Mouse (Mus musculus): ENCODE data around the gene Mdga1.

Gene Mdga1

DNA sequence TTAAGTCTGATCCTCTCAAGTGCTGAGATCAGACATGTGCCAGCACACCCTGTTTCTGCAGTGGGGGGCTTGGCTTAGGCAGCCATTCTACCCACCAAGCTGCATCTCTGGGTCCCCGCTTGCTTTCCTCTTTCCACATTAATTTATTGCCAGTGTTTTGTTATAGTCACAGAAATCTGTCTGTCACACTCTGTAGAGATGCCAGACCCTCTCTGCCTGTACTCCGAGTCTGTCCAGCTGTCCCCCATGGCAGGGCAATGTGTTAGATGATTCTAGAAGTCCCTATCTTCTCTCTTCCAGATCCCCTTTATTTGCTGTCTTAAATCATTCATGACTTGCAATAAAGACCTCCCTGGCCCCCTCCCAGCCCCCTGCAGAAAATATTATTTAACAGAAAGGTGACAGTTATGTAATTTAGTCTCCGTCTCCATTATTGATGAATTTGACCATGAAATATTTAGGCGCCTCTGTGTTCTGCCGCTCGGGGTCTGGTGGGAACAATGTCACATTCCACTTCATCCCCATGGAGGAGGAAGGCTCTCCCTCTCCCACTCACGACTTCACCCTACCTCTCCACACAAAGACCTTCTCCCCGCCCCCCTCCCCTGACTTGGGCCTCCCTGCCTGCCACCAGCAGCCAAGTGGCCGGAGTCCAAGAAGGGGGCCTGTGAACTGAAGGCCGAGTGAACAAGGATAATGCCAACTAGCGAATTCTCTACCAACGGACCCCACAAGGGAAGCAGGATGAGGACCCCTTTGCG is 50.9 kb downstream of the Mdga1 start:
- DNase-seq = peak; percentile 42

DNA sequence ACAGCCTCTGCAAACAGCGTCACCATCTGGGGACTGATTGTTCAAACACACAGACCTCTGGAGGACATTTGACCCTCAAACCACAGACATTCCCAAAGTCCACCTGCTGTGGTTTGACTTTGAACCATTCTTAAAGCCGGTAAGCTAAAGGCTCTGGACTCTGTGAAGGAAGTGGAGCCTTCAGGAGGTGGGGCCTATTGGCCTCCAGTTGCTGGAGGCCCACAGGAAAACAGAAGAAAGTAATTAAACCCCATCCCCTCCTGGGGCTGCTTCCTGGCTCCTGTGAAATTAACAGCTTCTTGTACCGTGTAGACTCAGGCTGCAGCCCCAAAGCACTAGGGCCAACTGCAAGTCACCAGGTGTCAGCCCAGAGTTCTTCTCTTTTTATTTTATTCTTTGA is 52.9 kb downstream of the Mdga1 start:
- no peak for DNase-seq

DNA sequence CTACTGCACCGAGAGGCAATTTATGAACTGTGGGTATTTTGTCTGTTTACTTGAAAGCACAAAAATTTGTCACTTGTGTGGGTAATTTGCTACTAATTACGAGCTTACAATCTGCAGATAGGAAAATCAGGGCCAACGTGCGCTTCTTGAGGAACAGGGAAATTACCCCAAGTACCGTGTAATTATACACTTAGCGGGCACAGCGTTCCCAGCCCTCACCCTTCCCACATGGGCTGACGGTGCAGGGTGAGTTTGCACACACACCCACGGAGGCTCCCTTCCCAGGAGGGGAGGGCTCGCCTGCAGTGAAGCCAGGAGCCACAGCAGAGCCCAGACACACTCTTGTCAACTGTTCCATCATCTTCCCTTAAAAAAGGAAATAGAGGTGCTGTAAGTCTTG is 54.1 kb downstream of the Mdga1 start:
- DNase-seq = no peak

DNA sequence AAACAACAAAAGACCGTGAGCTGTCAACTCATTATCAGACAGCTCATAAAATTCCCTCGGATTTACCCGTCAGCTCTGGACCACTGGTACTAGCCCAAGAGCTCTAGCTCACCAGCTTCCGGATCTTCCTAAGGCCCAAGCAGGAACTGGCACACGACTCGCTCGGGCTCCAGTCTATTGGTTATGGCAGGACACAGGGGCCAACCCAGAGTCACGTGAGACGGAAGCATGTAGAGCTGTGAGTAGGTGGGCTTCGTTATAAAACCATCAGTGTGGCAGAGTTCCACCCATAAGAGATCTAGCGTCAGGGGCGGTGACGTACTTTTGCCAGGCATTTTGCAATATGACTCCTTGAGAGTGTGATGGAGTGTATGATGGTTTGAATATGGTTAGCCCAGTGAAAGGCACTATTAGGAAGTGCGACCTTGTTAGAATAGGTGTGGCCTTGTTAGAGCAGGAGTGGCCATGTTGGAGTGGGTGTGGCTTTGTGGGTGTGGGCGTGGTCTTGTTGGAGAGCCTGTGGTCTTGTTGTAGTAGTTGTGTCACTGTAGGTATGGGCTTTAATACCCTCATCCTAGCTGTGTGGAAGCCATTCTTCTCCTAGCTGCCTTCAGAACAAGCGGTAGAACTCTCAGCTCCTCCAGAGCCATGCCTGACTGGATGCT is 56.5 kb downstream of the Mdga1 start:
- DNase-seq = no peak

DNA sequence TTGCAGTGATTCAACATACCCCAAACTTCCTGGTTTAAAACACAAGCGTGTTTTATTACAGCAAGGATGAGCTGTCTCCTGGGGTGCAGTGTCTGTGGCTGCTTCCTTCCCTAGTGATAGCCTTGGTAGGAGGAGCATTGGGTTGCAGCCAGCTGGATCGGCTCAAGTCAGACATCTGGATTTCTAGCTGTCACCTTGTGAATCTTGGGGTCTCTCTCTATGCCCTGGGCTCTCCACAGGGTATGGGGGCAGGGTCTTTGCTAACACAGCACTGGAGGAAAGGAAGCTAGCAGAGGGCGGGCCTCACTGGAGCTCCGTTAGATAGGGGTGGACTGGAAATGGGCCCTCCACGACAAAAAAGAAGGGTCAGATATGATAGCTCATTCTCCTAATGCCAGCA is 57.2 kb downstream of the Mdga1 start:
- no peak for DNase-seq

DNA sequence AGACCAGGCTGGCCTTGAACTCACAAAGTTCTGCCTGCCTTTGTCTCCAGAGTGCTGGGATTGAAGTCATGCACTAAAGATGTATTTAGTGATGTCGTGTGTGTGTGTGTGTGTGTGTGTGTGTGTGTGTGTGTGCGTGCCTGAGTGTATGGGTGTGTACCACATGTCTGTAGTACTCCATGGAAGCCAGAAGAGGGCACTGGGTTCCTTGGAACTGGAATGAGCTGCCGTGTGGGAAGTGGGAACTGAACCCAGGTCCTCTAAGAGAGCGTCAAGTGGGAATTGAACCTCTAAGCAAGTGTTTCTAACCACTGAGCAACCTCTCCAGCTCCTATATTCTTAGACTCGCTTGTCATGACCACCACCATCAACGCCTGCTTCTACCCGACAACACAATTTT is 60.9 kb downstream of the Mdga1 start:
- DNase-seq = no peak

DNA sequence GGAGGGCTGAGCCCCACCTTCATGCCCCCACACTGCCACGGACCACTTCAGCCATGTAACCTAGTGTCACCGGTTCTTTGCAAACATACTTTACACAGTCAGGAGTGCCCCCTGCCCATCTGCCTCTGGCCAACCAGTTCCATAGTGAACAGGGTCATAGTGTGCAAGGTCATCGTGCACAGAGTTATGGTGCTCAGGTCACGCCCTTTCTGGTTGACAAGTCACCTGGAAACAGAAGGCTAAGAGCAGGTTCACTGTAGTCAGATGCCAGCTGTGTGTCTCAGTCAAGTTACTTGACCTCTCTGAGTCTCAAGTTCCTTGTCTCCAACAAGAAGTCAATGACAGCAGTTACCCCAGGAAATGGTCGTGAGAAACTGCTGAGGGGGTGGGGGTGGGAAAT is 65.2 kb downstream of the Mdga1 start:
- DNase-seq = no peak

DNA sequence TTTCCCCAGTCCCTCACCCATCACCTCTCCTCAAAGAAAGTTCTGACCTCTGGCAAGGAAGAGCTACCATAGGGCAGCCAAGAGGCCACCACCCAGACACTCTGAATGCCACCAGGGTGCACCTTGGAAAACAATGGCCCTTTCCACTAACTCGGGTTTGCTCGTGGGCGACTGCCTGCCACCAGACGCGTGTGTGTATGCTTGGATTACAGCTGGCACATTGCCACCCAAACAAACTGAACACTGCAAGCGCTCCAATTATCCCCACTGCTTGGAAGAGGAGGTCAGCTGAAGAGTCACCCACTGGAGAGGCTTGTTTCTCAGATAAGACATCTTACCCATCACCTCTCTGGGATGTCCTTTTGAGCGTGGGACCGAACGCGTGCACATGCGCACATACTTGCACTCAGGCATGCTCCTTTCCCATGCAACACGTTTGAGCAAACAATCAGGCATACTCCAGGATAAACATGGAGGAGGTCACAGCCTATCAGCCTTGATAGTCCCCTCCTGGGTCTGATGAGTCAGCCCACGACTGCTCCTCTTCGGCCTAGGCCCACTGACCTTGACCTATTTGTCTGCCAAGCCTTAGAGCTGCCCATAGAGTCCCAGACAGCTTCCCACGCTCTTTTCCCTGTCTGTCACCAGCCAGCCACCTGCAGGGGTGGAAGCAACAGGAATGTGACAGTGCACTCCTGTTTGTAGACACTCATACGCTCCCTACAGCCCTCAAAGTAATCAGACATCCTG is 67.3 kb downstream of the Mdga1 start:
- peak; percentile 86 for DNase-seq

DNA sequence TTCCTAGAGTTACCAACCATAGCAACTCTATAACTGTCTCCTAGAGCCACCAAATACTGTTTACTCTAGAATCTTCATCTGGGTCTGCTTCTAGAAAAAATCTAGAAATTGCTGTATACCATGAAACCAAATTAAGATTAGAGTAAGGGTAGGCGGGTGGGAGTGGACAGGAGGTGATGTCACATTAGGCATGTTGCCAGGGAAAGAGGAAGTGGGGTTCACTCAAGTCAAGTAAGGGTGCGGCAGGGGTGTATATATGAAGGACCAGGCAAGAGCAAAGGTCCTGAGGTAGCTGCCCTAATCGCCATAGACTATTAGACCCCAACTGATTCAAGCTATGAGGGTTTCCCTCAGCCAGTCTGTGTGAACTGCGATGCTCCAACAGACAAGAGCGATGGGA is 69.6 kb downstream of the Mdga1 start:
- no peak for DNase-seq

DNA sequence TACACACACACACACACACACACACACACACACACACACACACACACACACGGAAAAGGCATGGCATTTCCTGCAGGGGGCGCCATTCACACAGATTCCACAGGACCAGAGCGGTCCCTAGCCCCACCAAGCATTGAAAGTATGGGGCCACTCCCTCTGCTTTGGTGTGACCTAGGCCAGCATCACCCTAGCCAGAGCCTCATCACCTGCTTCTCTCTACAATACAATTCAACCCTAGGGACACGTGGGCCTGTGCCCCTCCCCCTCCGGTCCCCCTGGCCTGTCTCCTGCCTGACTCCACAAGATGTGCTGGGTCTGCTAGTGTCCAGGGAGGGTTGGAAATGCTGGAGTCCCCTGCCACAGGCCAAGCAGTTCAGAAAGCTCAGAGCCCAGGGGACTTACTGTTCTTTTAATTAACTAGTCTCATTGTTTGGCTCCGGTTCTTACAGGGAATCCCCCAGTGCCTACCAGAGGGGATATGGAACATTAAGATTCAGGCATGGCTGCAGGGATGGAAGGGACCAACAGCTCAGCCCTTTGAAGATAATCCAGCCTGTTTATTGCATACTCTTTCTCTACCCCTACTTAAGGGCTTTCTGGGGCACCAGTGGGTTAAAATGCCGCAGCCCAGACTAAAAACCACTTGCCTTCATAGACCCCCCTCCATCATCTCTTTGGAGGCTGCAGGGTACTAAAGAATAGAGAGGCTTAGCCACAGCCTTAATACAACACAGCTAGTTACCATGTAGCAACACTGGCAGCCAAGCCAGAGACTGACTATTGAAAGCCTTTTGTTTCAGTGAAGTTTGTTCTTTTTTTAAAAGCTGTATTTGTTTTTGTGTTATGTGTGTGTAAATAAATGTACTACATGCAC is 73.5 kb downstream of the Mdga1 start:
- peak; percentile 72 for DNase-seq

DNA sequence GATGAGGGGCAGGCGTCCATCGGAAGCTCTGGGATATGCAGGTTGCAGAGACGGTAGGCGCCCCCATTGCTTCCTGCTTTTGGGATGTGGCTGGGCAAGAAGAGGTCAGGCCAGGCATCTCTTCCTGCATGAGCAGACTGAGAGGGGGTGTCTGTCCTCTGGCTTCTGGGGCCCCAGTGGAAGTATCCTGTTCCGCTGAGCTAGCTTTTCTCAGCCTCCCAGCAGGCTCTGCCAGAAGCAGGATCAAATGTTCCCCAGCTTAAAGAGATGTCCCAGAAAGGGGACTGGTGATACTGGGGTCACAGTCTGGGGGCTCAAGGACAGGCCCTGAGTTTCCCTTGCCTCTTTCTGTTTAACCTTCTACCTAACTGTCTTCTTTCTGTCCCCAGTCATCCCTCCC is 74.3 kb downstream of the Mdga1 start:
- DNase-seq = no peak

DNA sequence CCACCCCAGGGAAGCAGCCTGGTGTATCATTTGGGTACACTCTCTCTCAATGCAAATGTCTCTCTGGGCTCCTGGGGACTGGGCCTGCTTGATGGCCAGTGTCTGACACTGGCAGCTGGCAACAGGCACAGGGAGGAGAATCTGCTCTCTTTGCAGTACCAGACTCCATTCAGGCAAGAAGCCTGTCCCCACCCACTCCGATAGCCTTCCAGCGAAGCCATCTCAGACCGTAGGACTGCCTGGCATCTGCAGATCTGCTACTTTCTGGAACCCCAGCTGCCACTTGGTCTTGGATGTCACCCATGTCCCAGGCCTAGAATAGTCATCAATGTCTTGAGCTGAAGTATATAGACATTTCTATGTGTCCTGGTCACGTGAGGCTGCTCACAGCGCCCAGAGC is 74.9 kb downstream of the Mdga1 start:
- no peak for DNase-seq

DNA sequence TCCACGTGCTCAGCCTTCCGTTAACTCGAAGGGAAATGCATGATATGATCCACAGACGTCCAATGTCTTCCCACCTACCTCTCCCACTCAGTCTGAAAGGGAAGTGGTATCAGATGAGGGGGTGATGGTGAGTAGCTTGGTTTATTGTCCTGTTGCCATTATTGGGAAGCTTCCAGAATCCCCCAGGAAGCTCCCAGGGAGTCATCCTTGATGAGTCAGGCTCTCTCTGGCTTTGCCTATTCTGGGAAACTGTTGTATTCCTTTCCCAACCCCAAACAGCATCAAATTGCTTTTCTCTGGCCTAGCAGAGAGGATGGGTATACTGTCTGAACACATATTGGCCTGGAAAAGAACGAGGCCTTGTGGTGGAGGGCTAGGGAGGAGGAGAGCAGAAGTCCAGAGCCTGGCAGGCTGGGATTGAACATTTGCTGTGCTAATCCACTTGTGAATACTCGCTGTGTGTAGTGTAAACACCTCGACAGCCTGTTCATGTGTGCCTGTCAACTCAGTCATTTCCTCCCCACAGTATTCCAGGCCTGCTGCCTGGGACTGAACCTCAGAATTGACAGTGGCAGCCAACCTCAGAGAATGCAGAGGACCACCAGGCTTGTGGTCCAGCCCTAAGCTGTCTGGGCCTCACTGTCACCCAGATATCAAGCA is 79.3 kb downstream of the Mdga1 start:
- no peak for DNase-seq

DNA sequence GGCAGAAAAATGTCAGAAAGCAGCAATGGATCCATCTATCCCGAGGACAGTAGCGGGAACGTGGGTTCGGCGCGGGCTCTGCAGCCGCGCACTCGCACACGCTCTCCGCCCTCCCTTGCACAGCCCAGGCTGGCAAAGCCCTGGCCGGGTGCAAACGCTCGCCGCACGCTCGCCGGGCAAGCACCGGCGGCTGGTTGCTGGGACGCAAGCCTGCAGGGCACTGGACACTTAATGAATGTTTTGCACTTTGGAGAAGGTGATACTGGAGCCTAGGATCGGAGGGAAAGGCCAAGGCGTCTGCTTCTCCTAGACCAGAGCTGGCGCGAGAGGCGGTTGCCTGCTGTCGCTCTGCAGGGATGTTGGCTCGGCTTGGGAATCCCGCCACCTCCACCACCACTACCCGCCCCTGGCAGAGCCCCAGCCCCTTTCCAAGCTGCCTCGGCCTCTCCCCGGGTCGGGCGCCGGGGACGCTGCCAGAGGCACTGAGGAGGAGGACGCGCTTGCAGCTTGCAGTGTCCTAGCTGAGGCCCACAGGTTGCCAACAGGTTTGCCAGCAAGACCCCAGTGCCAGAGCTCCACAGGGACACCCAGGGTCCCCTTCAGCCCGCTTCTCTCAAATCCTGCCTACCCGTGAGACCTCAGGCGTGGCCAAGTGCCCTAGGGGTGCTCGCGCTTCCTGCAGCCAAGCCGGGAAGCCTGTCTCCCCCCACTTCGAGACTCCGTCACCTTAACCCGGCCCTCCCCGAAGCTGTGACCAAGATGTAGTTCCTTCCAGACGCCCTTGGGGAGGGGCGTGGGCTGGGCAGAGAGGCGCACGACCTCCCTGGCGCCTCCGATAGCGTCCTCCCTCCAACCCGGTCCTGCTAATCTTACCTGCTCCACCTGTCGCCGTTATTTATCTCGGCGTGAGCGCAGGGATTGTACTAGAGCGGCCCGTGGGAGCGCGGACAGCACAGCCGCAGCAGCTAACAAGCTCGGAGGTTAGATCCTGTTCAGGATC is 80.6 kb downstream of the Mdga1 start:
- DNase-seq = peak; percentile 75

DNA sequence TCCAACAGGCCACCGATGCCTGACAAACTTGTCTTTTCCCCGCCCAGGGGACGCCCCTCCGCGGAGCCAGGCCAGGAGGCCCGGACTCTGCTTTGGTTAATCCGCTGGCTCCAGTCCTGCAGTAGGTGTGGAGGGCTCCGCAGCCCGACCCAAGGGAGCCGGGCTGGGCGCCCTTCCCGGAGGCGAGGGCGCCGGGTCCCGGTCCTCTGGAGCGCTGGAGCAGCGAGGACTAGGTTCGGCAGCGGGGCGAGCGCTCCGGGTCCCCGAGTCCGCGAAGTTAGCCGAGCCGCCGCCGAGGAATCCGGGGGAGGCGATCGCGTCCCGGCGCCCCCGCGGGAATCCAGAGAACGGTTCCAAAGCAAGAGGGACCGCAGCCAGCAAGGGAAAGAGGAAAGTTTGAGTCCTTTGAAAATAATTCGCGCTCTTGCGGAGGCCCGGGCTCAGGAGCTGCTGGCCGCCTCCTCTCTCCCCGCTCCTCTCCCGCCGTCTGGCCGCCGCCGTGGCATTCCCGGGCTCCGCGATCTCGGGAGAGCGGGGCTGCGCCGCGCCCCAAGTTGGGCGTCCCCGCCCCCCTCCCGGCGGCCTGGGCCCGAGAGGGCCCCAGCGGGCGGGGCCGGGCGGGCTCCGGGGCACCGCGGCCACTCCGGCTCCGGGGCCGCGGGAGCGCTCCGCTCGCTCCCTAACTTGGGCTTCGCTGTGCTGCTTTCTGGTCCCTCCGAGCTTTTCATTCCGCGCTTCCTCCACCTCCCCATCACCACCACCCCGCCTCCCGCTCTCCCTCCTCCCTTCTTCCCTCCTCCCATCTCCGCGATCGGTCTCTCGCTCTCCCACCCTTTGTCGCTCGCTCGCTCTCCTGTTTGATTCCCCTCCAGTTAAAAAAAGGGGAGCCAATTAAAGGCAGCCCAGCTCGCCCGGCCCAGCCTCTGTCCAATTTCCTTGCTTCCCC is 81.7 kb downstream of the Mdga1 start:
- no peak for DNase-seq

DNA sequence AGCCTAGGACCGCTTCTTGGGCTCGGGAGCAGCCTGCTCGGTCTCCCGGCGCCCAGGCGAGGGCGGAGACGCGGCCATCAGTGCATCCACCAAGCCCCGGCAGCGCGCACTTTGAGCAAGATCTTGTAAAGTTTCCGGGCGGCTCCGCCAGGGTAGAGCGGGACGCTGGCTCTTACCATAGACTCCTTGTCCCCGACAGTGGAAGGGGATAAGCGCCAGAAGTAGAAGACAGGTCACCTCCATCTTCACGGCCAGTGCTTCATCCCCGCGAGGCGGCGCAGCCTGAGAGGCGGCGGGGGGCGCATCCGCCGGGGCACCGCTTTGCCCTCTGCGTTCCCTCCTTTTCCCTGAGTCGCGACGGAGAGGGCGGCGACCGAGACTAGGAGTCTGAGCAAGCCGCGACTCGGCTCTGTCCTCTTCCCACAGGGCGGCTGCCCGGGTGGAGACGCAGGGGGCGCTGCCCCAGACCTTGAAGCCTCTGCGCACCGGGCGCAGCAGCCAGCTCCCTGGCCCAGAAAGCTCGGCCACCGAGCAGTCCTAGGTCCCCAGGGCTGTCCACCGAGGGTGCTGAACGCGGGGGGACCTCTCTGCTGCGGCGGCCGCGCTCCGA is 82.5 kb downstream of the Mdga1 start:
- DNase-seq = peak; percentile 74

DNA sequence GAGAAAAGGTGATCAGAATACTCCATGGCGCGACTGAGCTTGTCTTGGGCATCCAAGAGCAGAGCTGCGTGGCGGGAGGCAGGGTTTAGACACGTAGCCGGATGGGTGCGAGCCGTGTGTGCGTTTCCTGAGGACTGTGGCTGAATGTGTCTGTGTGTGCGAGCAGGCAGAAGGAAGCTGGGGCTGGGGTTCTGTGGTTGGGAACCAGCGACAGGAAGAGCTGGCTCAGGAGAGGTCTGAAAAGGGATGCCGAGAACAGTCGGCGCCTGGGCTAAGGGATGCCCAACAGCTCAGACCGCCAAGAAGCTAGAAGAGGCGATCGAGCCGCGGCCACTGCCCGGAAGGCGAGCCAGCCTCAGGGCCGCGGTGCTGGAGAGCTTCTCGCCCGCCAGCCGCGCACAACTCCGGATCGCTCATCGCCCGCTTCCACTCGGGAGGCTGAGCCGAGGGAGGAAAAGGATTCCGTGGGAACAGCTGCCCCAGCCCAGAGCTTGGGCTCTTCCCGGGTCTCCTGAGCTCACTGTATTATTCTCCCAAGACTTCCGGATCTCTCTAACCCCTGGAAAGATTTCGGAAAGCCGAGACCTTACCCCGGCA is 83.1 kb downstream of the Mdga1 start:
- DNase-seq = peak; percentile 48

DNA sequence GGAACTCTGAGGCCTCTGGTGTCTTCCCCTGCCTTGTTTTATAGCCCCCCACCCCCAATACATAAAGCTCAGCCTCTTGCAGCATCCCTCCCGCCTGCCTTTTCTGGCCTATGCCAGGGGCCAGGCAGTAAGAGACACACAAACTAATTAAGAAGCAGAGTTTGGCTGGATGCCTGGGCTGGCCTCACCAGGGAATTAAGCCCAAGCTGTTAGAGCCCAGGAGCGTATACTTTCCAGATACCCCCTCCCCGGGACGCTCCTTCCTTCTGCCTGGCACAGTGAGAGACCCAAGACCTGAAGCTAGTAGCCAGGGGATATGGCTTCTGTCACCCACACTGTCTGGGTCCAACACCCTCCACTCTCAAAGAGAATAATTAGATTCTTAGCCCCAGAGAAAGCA is 83.8 kb downstream of the Mdga1 start:
- DNase-seq = peak; percentile 87

DNA sequence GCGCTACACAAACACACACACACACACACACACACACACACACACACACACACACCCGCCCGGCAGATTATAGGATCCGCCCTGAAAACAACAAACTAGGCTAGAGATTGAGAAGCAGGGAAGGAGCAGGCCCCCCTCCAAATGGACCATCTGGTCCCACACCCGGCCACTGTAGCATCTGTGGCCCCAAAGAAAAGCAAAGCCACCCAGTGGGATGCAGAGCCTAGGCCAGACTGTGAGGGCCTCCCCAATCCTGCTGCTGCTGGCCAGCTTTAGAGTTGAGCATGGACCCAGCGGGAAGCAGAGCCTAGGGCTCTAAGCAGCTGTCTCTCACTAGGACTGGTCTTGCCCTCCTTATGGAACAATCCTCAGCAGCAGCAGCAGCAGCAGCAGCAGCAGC is 85.3 kb downstream of the Mdga1 start:
- DNase-seq = peak; percentile 80

All from retina, postnatal 1 day (tissue).